Mouse (Mus musculus) adrenal gland, adult 18-20 months (tissue): ENCODE results near the gene Smarcc2. TPM values are rescaled to one million over a fixed set of nuclear protein-coding genes. Genes with fewer than 3 reads are reported as not detected.
A peak's percentile ranks its signal among the peaks of the same experiment; 100 is the strongest.

Source experiments
- DNase-seq, 2 experiments: peaks; one replicate each; pipeline ENCODE4 v3.0.0; 2021 to 2022; ENCODE audit warnings: low spot score in 2 of 2
- total RNA-seq, 2 experiments: library from RNA; stranded (reverse); gene quantifications; 1 replicate in 1 of 2; 2 replicates in 1 of 2; pipeline ENCODE4 v1.2.3; 2021

Smarcc2 gene
- total RNA-seq, 2 experiments from 2014 or later: 113 to 116 TPM

DNA sequence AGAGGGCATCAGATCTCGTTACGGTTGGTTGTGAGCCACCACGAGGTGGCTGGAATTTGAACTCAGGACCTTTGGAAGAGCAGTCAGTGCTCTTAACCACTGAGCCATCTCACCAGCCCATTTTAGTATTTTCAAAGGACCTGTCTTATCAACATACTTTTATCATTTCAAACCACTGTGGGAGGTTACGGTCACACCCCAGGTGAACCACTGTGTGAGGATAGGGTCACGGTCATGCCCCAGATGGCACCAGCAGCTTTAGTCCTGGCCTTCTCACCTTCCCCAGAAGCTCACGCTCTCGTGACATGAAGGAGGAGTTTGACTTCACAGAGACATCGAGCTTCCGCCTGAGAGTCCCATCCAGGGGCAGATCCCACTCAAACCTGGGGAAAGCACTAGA is 52.1 kb downstream of the Smarcc2 start:
- DNase-seq: no peak

- no peak for DNase-seq
Observed at GRCm38 (mm10) chr10:128511761-128512160, 52.7 kb downstream of the Smarcc2 start.

DNA sequence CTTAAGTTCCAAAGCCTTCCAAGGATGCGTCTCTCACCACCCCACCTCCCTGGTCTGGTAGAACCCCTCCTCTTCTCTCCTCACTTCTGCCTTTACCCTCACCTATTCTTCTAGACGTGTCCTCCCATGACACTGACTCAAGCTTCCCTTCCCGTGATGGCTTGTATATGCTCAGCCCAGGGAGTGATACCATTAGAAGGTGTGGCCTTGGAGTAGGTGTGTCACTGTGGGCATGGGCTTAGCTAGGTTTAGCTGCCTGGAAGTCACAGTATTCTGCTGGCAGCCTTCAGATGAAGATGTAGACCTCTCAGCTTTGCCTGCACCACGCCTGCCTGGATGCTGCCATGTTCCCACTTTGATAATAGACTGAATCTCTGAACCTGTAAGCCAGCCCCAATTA is 56.0 kb downstream of the Smarcc2 start:
- DNase-seq: no peak

DNA sequence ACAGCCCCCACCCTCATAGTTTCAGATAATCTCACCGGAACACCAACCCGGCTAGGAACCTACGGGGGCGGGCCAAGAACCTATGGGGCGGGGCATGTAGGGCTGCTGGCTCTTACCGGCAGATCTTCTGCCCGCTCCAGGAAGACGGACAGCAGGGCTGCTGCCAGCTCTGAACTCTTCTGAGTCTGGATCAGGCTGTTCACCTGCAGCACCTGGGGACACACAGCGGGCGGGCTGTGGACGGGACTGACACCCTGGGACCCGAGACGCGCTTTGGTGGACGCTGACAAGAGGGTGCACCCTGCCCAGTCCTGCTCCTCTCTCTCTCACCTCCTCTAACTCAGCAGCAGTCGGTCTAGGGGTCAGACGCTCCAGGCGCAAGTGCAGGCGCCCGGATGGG is 57.0 kb downstream of the Smarcc2 start:
- no peak for DNase-seq

DNA sequence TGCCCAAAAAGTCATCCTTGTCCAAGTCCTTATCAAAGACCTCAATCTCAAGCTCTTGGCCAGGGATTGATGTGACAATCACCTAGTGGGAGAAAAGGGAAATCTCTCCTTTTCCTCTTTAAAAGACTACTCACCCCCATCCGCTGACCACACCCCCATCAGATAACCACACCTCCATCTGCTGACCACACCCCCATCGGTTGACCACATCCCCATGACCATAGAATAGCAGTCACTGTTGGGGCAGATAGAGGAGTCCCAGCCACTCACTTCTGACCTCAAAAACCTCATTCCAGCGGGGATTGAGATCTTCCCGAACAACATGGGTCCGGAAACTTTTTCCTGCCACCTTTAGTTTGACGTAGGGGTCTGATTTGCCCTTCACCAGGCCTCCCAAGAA is 57.6 kb downstream of the Smarcc2 start:
- DNase-seq: no peak

- DNase-seq: peak; percentile 48 to 62
Observed at GRCm38 (mm10) chr10:128518833-128519232, 59.8 kb downstream of the Smarcc2 start.

DNA sequence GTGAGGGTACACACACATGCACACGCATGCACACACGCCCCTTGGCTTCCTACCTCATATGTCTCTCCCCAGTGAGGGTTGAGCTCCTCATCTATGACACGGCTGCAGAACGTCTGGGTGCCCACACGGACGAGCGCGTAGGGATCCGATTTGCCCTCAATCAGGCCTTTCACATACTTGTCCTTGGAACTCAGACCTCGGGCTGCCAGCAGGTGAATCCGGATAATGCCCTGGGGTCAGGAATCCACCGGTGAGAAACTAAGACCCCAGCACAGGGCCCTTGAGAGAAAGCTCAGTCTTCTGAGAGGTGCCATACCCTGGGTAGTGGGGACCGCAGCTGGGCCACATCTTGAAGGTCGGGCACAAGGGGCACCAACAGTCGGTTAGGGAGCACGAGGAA is 61.5 kb downstream of the Smarcc2 start:
- no peak for DNase-seq

GRCm38 (mm10) chr10:128522351-128522750 is 63.3 kb downstream of the Smarcc2 start:
- no peak for DNase-seq

DNA sequence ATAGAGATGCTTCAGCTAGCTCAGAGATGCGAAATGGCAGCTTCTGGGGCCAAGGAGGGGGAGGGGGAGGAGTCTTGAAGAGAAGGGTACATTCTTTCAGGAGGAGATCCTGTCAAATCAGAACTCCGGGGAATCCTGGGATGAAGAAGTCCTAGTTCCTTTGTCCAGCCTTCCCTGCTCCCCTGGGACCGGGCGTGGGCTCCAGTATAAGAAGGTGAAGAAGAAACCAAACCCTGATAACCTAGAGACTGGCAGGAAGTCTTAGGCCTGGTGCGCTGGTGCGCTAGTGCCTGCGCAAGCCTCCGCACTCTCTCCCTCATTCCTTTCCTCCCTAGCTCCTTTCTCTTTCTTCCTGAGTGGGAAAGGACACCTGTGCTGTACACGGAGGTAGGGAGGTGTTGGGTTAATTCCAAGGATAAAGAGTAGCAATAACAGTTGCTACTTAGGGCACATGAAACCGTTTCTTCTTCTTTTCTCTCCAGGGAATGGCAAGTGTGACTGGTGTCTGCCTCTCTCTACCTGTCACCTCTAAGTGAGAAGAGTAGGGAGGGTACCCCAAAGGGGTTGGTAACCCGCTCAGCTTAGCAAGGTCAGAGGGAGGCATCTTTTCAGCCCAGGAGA is 65.2 kb downstream of the Smarcc2 start:
- no peak for DNase-seq

DNA sequence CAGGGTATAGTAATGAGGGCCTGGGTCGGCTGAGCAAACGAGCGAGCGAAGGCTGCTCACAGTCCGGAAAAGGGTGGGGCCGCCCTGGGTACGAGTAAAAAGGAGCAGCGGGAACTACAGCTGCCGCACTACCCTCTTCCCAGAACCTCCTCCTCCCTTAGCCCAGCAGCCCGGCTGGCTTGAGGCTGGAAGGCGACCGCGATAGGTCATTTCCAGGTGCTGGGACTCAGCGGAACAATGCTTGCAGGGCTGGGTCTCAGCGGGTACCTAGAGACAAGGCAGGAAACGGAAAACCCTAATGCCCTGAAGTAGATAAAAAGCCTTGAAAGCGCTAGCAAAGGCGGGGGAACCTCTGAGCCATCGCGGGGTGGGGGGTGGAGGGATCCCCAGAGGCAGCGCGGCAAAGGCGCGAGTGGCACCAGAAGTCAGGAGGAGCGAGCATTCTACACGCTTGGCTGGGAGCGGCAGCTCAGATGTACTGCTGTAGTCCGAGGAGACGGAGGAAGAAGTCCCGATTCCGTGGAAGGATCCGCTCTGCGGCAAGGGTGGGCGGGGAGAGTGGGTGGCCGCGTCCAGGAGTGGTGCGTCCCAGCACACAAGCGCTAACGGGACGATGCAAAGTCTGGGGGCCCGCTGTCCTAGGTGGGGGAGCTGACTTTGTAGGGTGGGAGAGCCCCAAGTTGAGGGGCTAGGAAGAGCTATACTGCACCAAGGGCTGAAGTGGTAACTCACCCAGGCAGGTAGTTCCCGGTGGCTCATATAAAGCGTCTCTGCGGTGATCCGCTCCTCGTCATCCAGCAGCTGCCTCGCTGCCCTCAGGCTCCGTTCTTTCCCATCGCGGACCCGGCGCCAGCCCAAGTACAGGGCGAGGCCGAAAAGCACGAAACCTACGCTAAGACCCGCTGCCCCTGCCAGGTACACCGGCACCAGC is 65.9 kb downstream of the Smarcc2 start:
- peak; percentile 27 to 48 for DNase-seq

DNA sequence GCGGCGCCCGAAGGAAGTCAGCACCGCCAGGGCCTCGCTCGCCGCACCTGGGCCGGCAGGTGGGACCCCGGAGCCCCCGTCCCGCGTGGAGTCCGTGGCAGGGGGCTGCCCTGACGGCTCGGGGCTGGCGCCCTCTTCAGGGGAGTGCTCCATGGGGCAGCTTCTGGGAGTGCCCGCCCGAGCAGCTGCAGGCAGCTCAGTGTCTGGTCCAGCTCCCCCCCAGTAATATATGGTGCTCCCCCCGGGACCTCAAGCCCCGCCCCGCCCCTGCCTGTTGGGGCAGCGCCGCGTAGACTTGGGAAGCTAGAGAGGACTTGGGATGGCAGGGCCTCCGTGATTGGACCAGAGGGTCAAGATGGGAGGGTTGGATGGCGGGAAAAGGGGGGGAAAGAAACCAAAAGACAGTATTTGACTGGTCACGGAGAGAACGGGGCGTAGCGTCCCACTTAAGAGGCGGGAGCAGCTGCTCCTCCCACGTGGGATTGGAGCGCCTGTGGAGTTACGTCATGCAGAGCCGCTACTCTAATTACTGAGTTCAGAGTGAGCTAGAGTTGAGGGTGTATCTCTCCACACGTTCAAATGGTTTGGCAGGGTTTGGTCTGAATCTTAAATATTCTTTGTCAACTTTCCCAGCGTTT is 66.7 kb downstream of the Smarcc2 start, which contains the start of gene Esyt1:
Gene Esyt1 (minus strand): TSS at position 201 of the 638 bp plus-strand sequence.
- DNase-seq: peak; percentile 81 to 88

GRCm38 (mm10) chr10:128526366-128527356 is 67.6 kb downstream of the Smarcc2 start:
- DNase-seq: no peak

GRCm38 (mm10) chr10:128535206-128535605 is 76.2 kb downstream of the Smarcc2 start:
- no peak for DNase-seq

GRCm38 (mm10) chr10:128535624-128536265 is 76.7 kb downstream of the Smarcc2 start:
- DNase-seq: no peak

DNA sequence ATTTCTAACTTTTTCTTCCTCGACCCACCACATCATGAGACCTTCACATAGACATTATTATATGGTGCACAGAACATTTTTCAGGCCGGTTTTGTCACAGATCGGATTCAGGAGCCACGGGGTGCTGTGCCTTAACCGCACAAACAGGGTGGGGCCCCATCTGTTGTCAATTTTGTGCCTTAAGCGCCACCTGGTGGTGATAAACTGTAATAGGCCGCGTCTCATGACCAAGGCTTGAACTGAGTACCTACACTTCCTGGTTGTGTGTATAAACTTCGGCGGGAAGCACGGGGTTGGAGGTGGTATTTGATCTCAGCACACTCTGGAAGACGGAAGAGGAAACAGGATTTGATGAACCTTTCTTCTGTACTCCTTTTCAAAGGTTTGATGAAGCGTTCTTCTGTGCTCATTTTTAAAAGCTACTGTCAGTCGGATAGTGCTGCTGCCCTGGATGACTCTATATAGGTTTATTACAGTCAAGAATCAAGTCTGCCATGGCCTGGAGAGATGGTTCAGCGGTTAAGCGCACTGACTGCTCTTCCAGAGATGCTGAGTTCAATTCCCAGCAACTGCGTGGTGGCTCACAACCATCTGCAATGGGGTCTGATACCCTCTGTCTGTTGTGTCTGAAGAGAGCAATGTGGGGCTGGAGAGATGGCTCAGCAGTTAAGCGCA is 77.4 kb downstream of the Smarcc2 start:
- DNase-seq: peak; percentile 81

GRCm38 (mm10) chr10:128538340-128538870 is 79.4 kb downstream of the Smarcc2 start:
- no peak for DNase-seq
